Mouse (Mus musculus) midbrain, embryonic 14.5 days (tissue): Measurements from ENCODE around the gene 4932414N04Rik. TPM values are rescaled to one million over a fixed set of nuclear protein-coding genes. Genes with fewer than 3 reads are reported as not detected.

Source experiments
- ATAC-seq: fragments of 200-750 bp; cut with Nextera tagmentation; 2 replicates; pipeline ENCODE4 v1.8.0; 2017; ENCODE audit warnings: moderate number of reproducible peaks, moderate library complexity; ENCODE audit not compliant: low FRiP score, low TSS enrichment
- DNase-seq: peaks from one replicate; pipeline ENCODE4 v3.0.0-alpha.2; 2015
- H3K27ac ChIP-seq: fragments of 300-500 bp; sonication (generic); replicated peaks from 2 replicates; pipeline ENCODE4 v1.5.1; 2014; ENCODE audit warnings: mild to moderate bottlenecking, low read depth, low read length, moderate library complexity
- H3K27me3 ChIP-seq: fragments of 300-500 bp; sonication (generic); 2 replicates; pipeline ENCODE4 v1.6.1; 2014; ENCODE audit warnings: low read length, control low read depth, mixed read lengths; ENCODE audit not compliant: control insufficient read depth, insufficient read depth
- H3K36me3 ChIP-seq: fragments of 300-500 bp; sonication (generic); 2 replicates; pipeline ENCODE4 v1.6.1; 2014; ENCODE audit warnings: low read length, control low read depth; ENCODE audit not compliant: control insufficient read depth, insufficient read depth
- H3K4me1 ChIP-seq: fragments of 300-500 bp; sonication (generic); 2 replicates; pipeline ENCODE4 v1.6.1; 2014; ENCODE audit warnings: mild to moderate bottlenecking, antibody characterized with exemption, low read length, control low read depth; ENCODE audit not compliant: control insufficient read depth, insufficient read depth
- H3K4me2 ChIP-seq: fragments of 300-500 bp; sonication (generic); 2 replicates; pipeline ENCODE4 v1.6.1; 2014; ENCODE audit warnings: mild to moderate bottlenecking, low read length, moderate library complexity
- H3K4me3 ChIP-seq: fragments of 300-500 bp; sonication (generic); replicated peaks from 2 replicates; pipeline ENCODE4 v1.5.1; 2014; ENCODE audit warnings: low read depth, low read length
- H3K9ac ChIP-seq: fragments of 300-500 bp; sonication (generic); replicated peaks from 2 replicates; pipeline ENCODE4 v1.6.1; 2014; ENCODE audit warnings: mild to moderate bottlenecking, low read length, moderate library complexity
- H3K9me3 ChIP-seq: fragments of 300-500 bp; sonication (generic); 2 replicates; pipeline ENCODE4 v1.6.1; 2016; ENCODE audit warnings: low read length, control low read depth, mixed read lengths; ENCODE audit not compliant: control insufficient read depth
- WGBS: fragments of 180-500 bp; shearing (Covaris S2); extraction: QIAGEN DNeasy Blood & Tissue Kit; methylation state at CpG from one replicate; pipeline ENCODE4 v1.1.7; 2014; 5-methylcytosine and 5-hydroxymethylcytosine counted together
- polyA plus RNA-seq: library from polyadenylated mRNA; unstranded; fragments of >200 nt; fragmentation: Nextera tagmentation; extraction: Ambion mirVana; gene quantifications from 2 replicates; pipeline ENCODE4 v1.2.1, GENCODE M21; 2014

4932414N04Rik gene
- polyA plus RNA-seq, 1 experiment from 2014 or later: not detected

- Histone ChIP-seq H3K4me3 (no peak overlapping the region), H3K4me2 (no peak overlapping the region), H3K9me3 (no peaks in the 10 kb centered on the region), H3K27ac (no peak overlapping the region), H3K27me3 (no peaks in the 10 kb centered on the region), H3K4me1 (peaks cover 21% of the 10 kb centered on the region), H3K9ac (no peak overlapping the region), H3K36me3 (no peaks in the 10 kb centered on the region)
- DNase-seq (no peak), ATAC-seq (no peak)
- WGBS: 67% methylated on average over 10 of the region's 10 CpGs
These were observed 139.9 kb downstream of the 4932414N04Rik start for GRCm38 (mm10) chr2:68796011-68796775.

GRCm38 (mm10) chr2:68797106-68797505, 140.8 kb downstream of the 4932414N04Rik start:
- no peaks in the 10 kb centered on the region for H3K36me3 ChIP-seq
- DNase-seq: no peak
- 72% methylated on average over 4 of the region's 4 CpGs for WGBS

More at GRCm38 (mm10) chr2:68797106-68797505, 140.8 kb downstream of the 4932414N04Rik start:
- Histone ChIP-seq H3K27ac (no peak overlapping the region), H3K27me3 (no peaks in the 10 kb centered on the region), H3K4me3 (no peak overlapping the region), H3K4me1 (peaks cover 21% of the 10 kb centered on the region), H3K9me3 (no peaks in the 10 kb centered on the region), H3K4me2 (no peak overlapping the region), H3K9ac (no peak overlapping the region)
- no peak for ATAC-seq

Other genes starting within 250 kb of the 4932414N04Rik start
- gene Stk39, start 184.2 kb upstream of the 4932414N04Rik start, polyA plus RNA-seq: 29.3 and 39.0 TPM in 2 replicates
- not detected in 2 replicates for gene 4933409G03Rik, start 74.1 kb upstream of the 4932414N04Rik start, polyA plus RNA-seq
- 84.3 and 88.4 TPM in 2 replicates for gene Cers6, start 205.0 kb downstream of the 4932414N04Rik start, polyA plus RNA-seq